Mouse (Mus musculus) c-Kit-positive CD71-positive TER-119-positive erythroid progenitor cells, embryonic 14.5 days (primary cell): ENCODE results near the gene Hmcn1.

Source experiments
- DNase-seq: peaks from one replicate; pipeline ENCODE4 v3.0.0-alpha.2; 2013; ENCODE audit warnings: low spot score

Gene Hmcn1

GRCm38 (mm10) chr1:150513041-150513440 lies 480.2 kb downstream of the Hmcn1 start:
- no peak for DNase-seq
